Mouse (Mus musculus): ENCODE data around the gene Dpy19l3. TPM values are rescaled to one million over a fixed set of nuclear protein-coding genes. Genes with fewer than 3 reads are reported as not detected.

Gene Dpy19l3
- total and polyA plus RNA-seq, 2 experiments from 2014 or later: 36.9 to 52.7 TPM

DNA sequence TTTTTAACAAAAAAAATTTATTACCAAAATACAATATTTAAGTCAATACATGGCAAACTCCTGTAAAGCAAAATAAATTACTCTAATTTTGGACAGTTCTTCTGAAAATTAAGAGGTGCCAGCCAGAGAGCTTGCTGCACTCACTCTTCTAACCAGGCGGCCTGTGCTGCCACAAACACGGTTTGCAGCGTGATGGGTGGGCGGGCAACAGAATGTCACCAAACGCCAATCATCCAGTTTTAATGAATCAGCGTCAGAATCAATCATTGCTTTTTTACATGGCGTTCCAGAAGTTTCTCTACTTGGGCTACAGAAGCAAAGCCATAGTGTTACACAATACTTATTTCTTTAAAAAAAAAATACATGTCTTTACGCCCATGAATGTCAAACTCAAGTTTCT is 18.1 kb upstream of the Dpy19l3 start:
- Histone ChIP-seq H3K4me1 (ENCODE audit: insufficient read depth, low read length) (no peaks in the 10 kb centered on the region), H3K9ac (replicated peaks; ENCODE audit: low read length, poor library complexity, severe bottlenecking) (no peak overlapping the region), H3K27me3 (ENCODE audit: insufficient read depth, low read length) (no peaks in the 10 kb centered on the region), H3K27ac (ENCODE audit: low read depth, low read length) (no peak overlapping the region), H3K9me3 (ENCODE audit: low read length) (no peaks in the 10 kb centered on the region), H3K36me3 (ENCODE audit: insufficient read depth, low read length) (peaks cover 31% of the 10 kb centered on the region), H3K4me3 (ENCODE audit: low read depth, low read length) (no peak overlapping the region), H3K4me2 (ENCODE audit: low read depth, low read length, poor library complexity, severe bottlenecking) (no peak overlapping the region)
- DNase-seq (ENCODE audit: low spot score) (no peak), ATAC-seq (ENCODE audit: low FRiP score) (no peak)
- TF ChIP-seq CTCF (IDR thresholded peaks at IDR 0.05): no peak
- 90% methylated on average over 8 of the region's 8 CpGs for WGBS

DNA sequence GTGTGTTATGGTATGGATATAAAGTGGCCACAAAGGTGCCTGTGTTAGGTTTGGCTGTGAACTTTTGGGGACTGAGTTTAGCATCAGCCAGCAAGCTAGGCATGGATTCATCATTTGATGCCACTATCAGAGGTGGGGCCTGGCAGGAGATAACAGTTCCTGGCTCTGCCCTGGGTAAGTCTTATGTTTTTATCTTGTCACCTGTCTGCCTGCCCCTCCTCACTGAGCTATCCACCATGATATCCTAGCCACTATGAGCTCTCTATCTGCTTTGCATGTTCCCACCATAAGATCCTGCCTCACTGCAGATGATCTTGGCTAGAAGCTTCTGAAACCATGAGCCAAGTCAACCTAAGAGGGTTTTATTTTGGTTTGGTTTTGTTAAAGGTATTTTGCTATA is 16.9 kb upstream of the Dpy19l3 start:
- no peak for TF ChIP-seq CTCF (IDR thresholded peaks at IDR 0.05)
- Histone ChIP-seq H3K27ac (ENCODE audit: low read depth, low read length) (no peak overlapping the region), H3K4me2 (ENCODE audit: low read depth, low read length, poor library complexity, severe bottlenecking) (no peak overlapping the region), H3K9me3 (ENCODE audit: low read length) (no peaks in the 10 kb centered on the region), H3K36me3 (ENCODE audit: insufficient read depth, low read length) (peaks cover 28% of the 10 kb centered on the region), H3K9ac (replicated peaks; ENCODE audit: low read length, poor library complexity, severe bottlenecking) (no peak overlapping the region), H3K4me1 (ENCODE audit: insufficient read depth, low read length) (no peaks in the 10 kb centered on the region), H3K4me3 (ENCODE audit: low read depth, low read length) (no peak overlapping the region), H3K27me3 (ENCODE audit: insufficient read depth, low read length) (no peaks in the 10 kb centered on the region)
- DNase-seq (ENCODE audit: low spot score): no peak
- no peak for ATAC-seq (ENCODE audit: low FRiP score)

DNA sequence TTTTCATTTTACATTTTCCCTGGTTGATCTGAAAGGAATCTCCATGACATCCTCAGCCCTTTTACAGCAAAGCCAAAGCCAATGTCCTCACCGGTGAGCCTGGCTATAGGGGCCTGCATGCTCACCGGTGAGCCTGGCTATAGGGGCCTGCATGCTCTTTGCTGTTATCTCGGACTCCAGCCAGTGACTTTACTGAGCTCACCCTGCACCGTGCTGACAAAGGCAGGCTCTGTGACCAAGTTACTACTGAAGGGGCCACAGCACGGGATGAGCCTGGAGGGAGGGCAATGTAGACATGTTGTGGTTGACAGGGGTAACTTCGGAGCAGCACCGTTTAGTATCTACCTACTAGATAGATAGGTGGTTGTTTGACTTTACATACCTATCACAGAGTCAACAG is 15.9 kb upstream of the Dpy19l3 start:
- Histone ChIP-seq H3K4me2 (ENCODE audit: low read depth, low read length, poor library complexity, severe bottlenecking) (no peak overlapping the region), H3K4me1 (ENCODE audit: insufficient read depth, low read length) (no peaks in the 10 kb centered on the region), H3K9ac (replicated peaks; ENCODE audit: low read length, poor library complexity, severe bottlenecking) (no peak overlapping the region), H3K27me3 (ENCODE audit: insufficient read depth, low read length) (no peaks in the 10 kb centered on the region), H3K36me3 (ENCODE audit: insufficient read depth, low read length) (peaks cover 20% of the 10 kb centered on the region), H3K4me3 (ENCODE audit: low read depth, low read length) (no peak overlapping the region), H3K9me3 (ENCODE audit: low read length) (no peaks in the 10 kb centered on the region), H3K27ac (ENCODE audit: low read depth, low read length) (no peak overlapping the region)
- ATAC-seq (ENCODE audit: low FRiP score) (no peak), DNase-seq (ENCODE audit: low spot score) (no peak)
- WGBS: 86% methylated on average over 7 of the region's 7 CpGs
- TF ChIP-seq CTCF (IDR thresholded peaks at IDR 0.05): no peak

DNA sequence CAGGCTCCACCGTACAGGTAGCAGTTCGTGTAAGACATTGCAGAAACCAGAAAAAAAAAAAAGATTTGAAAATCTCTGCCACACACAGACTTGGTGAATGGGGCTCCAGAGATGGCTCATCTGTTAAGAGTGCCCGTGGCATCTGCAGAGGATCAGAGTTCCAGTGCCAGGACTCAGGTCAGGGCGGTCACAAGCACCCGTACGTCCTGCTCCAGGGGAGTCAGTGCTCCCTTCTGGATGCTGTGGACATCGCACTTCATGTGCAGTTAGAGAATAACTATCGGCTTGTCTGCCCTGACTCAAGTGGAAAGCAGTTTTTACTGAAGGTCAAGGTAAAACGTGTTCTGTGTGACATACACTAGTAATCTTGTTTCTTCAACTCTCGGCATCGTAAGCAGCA is 10.2 kb upstream of the Dpy19l3 start:
- no peak overlapping the region for H3K27ac ChIP-seq (ENCODE audit: low read depth, low read length)
- TF ChIP-seq CTCF (IDR thresholded peaks at IDR 0.05): no peak
- 92% methylated on average over 11 of the region's 11 CpGs for WGBS
- DNase-seq (ENCODE audit: low spot score) (no peak), ATAC-seq (ENCODE audit: low FRiP score) (no peak)
- H3K4me1 ChIP-seq (ENCODE audit: insufficient read depth, low read length): no peaks in the 10 kb centered on the region
- H3K9me3 ChIP-seq (ENCODE audit: low read length): no peaks in the 10 kb centered on the region
- no peak overlapping the region for H3K4me3 ChIP-seq (ENCODE audit: low read depth, low read length)
- H3K4me2 ChIP-seq (ENCODE audit: low read depth, low read length, poor library complexity, severe bottlenecking): no peak overlapping the region
- H3K27me3 ChIP-seq (ENCODE audit: insufficient read depth, low read length): no peaks in the 10 kb centered on the region
- H3K9ac ChIP-seq (replicated peaks; ENCODE audit: low read length, poor library complexity, severe bottlenecking): no peak overlapping the region
- H3K36me3 ChIP-seq (ENCODE audit: insufficient read depth, low read length): no peaks in the 10 kb centered on the region

DNA sequence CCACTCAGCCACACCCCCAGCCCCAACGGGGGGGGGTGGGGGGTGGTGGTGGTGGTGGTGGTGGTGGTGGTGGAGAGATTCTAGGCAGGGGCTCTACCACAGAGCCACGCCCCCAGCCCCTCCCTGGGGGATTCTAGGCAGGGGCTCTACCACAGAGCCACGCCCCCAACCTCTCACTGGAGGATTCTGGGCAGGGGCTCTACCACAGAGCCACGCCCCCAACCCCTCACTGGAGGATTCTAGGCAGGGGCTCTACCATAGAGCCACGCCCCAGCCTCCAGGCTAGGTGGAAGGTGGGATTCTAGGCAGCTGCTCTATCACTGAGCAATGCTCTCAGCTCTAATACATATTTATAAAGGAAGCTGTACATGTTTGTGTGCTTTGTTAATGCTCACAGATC is 7.5 kb upstream of the Dpy19l3 start:
- H3K4me1 ChIP-seq (ENCODE audit: insufficient read depth, low read length): no peaks in the 10 kb centered on the region
- H3K9me3 ChIP-seq (ENCODE audit: low read length): no peaks in the 10 kb centered on the region
- H3K36me3 ChIP-seq (ENCODE audit: insufficient read depth, low read length): no peaks in the 10 kb centered on the region
- DNase-seq (ENCODE audit: low spot score) (no peak), ATAC-seq (ENCODE audit: low FRiP score) (no peak)
- H3K9ac ChIP-seq (replicated peaks; ENCODE audit: low read length, poor library complexity, severe bottlenecking): no peak overlapping the region
- H3K4me2 ChIP-seq (ENCODE audit: low read depth, low read length, poor library complexity, severe bottlenecking): no peak overlapping the region
- no peak overlapping the region for H3K4me3 ChIP-seq (ENCODE audit: low read depth, low read length)
- WGBS: 77% methylated on average over 5 of the region's 5 CpGs
- no peak for TF ChIP-seq CTCF (IDR thresholded peaks at IDR 0.05)
- H3K27me3 ChIP-seq (ENCODE audit: insufficient read depth, low read length): no peaks in the 10 kb centered on the region
- H3K27ac ChIP-seq (ENCODE audit: low read depth, low read length): 0 out of 2 replicates have a peak overlapping the region, but pooled peaks have one; percentile 51

DNA sequence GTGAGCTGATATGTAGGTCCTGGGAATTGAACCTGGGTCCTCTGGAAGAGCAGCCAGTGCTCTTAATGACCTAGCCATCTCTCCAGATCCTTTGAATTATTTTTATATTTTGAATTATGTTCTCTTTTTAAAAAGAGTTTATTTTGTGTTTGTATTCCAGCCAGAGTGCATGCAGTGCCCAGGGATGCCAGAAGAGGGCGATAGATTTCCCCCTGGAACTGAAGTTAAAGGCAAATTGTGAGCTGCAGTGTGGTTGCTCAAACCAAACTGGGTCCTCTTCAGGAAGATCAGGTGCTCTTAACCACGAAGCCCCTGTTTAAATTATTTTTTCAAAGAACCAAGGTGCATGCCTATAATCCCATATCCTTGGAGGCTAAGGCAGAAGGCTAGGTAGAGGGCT is 5.3 kb upstream of the Dpy19l3 start:
- Histone ChIP-seq H3K4me3 (ENCODE audit: low read depth, low read length) (no peak overlapping the region), H3K9me3 (ENCODE audit: low read length) (no peaks in the 10 kb centered on the region), H3K27ac (ENCODE audit: low read depth, low read length) (no peak overlapping the region), H3K27me3 (ENCODE audit: insufficient read depth, low read length) (no peaks in the 10 kb centered on the region), H3K36me3 (ENCODE audit: insufficient read depth, low read length) (no peaks in the 10 kb centered on the region), H3K4me1 (ENCODE audit: insufficient read depth, low read length) (peaks cover 2% of the 10 kb centered on the region), H3K9ac (replicated peaks; ENCODE audit: low read length, poor library complexity, severe bottlenecking) (no peak overlapping the region), H3K4me2 (ENCODE audit: low read depth, low read length, poor library complexity, severe bottlenecking) (no peak overlapping the region)
- peak; percentile 71 for TF ChIP-seq CTCF (IDR thresholded peaks at IDR 0.05)
- 24% methylated on average over 2 of the region's 2 CpGs for WGBS
- DNase-seq (ENCODE audit: low spot score) (no peak), ATAC-seq (ENCODE audit: low FRiP score) (no peak)
